Mouse (Mus musculus) heart, adult 2 months (tissue): Measurements from ENCODE around the gene Ak5. TPM values are rescaled to one million over a fixed set of nuclear protein-coding genes. Genes with fewer than 3 reads are reported as not detected.

ENCODE experiments used
- DNase-seq, 2 experiments: peaks; one replicate each; pipeline ENCODE4 v3.0.0; 2021
- H3K27ac ChIP-seq: fragments of 200-600 bp; 2 replicates; pipeline ENCODE4 v1.8.1; 2022
- H3K27me3 ChIP-seq: fragments of 200-500 bp; 2 replicates; pipeline ENCODE4 v1.6.1; 2012; ENCODE audit warnings: mild to moderate bottlenecking, low read length, inconsistent platforms, mixed read lengths; ENCODE audit not compliant: control insufficient read depth, insufficient read depth
- H3K36me3 ChIP-seq: fragments of 200-500 bp; 2 replicates; pipeline ENCODE4 v1.6.1; 2012; ENCODE audit warnings: low read length, inconsistent platforms; ENCODE audit not compliant: control insufficient read depth, insufficient read depth
- H3K4me1 ChIP-seq: fragments of 200-500 bp; 2 replicates; pipeline ENCODE4 v1.6.1; 2011; ENCODE audit warnings: low read length; ENCODE audit not compliant: control insufficient read depth, insufficient read depth
- H3K4me3 ChIP-seq: fragments of 200-600 bp; 2 replicates; pipeline ENCODE4 v1.8.1; 2022
- H3K79me2 ChIP-seq: fragments of 200-500 bp; replicated peaks from 2 replicates; pipeline ENCODE4 v1.6.1; 2012; ENCODE audit warnings: mild to moderate bottlenecking, inconsistent platforms, low read length, moderate library complexity, mixed read lengths; ENCODE audit not compliant: control insufficient read depth, insufficient read depth
- H3K9ac ChIP-seq: fragments of 200-500 bp; 2 replicates; pipeline ENCODE4 v1.6.1; 2012; ENCODE audit warnings: low read depth, mild to moderate bottlenecking, control low read depth, inconsistent platforms, low read length, mixed read lengths
- CTCF ChIP-seq: fragments of 200-600 bp; IDR thresholded peaks from 2 replicates; pipeline ENCODE4 v1.8.1; 2022; ENCODE audit warnings: antibody characterized with exemption, mild to moderate bottlenecking, moderate library complexity
- EP300 ChIP-seq: fragments of 200-500 bp; IDR thresholded peaks from 2 replicates; pipeline ENCODE4 v1.6.1; 2011; ENCODE audit warnings: low read depth, low read length, control low read depth; ENCODE audit not compliant: insufficient read depth
- POLR2A ChIP-seq: fragments of 200-500 bp; IDR thresholded peaks from 2 replicates; pipeline ENCODE4 v1.6.1; 2011; ENCODE audit warnings: mild to moderate bottlenecking, low read depth, low read length, control low read depth; ENCODE audit not compliant: insufficient read depth
- WGBS: fragments of 180-500 bp; shearing (Covaris S2); methylation state at CpG from one replicate; pipeline ENCODE4 v1.1.7; 2018; 5-methylcytosine and 5-hydroxymethylcytosine counted together
- intact Hi-C: fragments of 180-260 bp; cut with DNase I; formaldehyde crosslinking; loops from one replicate; pipeline ENCODE4 v1.15.1; 2025
- polyA plus RNA-seq: library from polyadenylated mRNA; depleted of rRNA; stranded (reverse); fragments of >200 nt; gene quantifications from 2 replicates; pipeline ENCODE4 v1.2.3, GENCODE M21; 2012
- total RNA-seq, 2 experiments: library from RNA; stranded (reverse); gene quantifications; 2 replicates each; pipeline ENCODE4 v1.2.3; 2021

Gene Ak5
- total and polyA plus RNA-seq, 3 experiments: 0.45 TPM; not detected in 2

DNA sequence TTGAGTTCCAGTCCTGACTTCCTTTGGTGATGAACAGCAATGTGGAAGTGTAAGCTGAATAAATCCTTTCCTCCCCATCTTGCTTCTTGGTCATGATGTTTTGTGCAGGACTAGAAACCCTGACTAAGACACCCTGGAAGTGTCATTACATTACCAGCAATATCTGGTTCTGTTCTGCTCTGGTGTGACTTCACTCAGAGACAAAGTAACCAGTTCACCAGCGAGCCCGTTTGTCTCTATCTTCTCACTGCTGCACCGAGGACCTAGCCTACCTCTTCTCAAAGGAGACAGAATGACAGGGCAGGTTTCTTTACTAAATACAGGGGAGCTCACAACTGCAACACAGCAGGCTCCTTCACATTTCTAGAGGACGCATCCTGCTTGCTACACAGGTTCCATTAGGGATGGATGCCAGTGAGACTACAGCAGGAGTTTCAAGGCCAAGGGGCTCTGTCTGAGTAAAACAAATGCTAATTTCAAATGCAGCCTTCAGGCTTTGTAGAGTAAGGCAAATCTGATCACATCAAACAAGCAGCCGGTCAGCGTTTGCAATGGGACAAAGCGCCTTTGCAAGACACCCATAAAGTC is 117.5 kb downstream of the Ak5 start:
- no peak overlapping the region for H3K4me3 ChIP-seq
- DNase-seq: no peak
- 84% methylated on average over 7 of the region's 7 CpGs for WGBS
- no peaks in the 10 kb centered on the region for H3K79me2 ChIP-seq
- no peaks in the 10 kb centered on the region for H3K36me3 ChIP-seq
- no peaks in the 10 kb centered on the region for H3K4me1 ChIP-seq
- intact Hi-C loops: no loop called here
- no peak for TF ChIP-seq POLR2A
- no peak for TF ChIP-seq EP300
- no peak for TF ChIP-seq CTCF
- no peaks in the 10 kb centered on the region for H3K27me3 ChIP-seq
- H3K27ac ChIP-seq: no peak overlapping the region
- H3K9ac ChIP-seq: no peak overlapping the region

DNA sequence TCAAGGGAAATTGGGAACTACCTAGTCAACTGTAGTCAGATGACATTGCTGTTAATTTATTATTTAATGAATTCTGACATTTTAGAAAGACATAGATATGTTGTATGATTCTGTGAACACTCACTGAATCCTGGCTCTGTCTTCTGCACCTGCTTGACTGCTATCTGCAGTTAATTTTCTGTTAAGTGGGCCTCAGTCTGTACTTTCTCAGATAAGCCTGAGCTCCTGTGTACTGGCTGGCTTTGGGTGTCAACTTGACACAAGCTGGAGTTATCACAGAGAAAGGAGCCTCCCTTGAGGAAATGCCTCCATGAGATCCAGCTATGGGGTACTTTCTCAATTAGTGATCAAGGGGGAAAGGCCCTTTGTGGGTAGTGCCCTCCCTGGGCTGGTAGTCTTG is 118.1 kb downstream of the Ak5 start:
- no peak overlapping the region for H3K27ac ChIP-seq
- H3K4me1 ChIP-seq: no peaks in the 10 kb centered on the region
- no peak overlapping the region for H3K4me3 ChIP-seq
- H3K36me3 ChIP-seq: no peaks in the 10 kb centered on the region
- intact Hi-C loops: no loop called here
- H3K9ac ChIP-seq: no peak overlapping the region
- DNase-seq: no peak
- H3K79me2 ChIP-seq: no peaks in the 10 kb centered on the region
- no peak for TF ChIP-seq POLR2A
- TF ChIP-seq CTCF: no peak
- TF ChIP-seq EP300: no peak
- H3K27me3 ChIP-seq: no peaks in the 10 kb centered on the region

DNA sequence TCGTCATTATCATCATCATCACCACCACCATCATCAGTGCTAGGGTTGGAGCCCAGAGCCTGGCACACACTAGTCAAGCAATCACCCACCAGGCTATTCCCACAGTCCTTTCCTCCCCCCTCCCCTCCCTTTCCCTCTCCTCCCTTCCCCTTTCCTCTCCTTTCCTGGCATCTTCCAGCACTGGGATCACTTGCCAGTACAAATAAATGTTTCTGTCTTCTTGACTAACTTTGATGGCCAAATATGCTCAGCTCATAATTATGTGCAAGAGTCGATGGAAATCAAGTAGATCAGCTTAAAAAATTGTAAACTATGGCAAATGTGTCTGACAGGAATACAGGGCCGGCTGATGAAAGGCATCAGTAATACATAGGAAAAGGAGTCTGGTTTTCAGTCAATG is 123.2 kb downstream of the Ak5 start:
- Histone ChIP-seq H3K79me2 (no peaks in the 10 kb centered on the region), H3K36me3 (no peaks in the 10 kb centered on the region), H3K27me3 (no peaks in the 10 kb centered on the region), H3K4me3 (no peak overlapping the region), H3K9ac (no peak overlapping the region), H3K27ac (no peak overlapping the region), H3K4me1 (no peaks in the 10 kb centered on the region)
- TF ChIP-seq POLR2A: no peak
- intact Hi-C loops: no loop called here
- WGBS: 65% methylated on average over 3 of the region's 3 CpGs
- no peak for DNase-seq

DNA sequence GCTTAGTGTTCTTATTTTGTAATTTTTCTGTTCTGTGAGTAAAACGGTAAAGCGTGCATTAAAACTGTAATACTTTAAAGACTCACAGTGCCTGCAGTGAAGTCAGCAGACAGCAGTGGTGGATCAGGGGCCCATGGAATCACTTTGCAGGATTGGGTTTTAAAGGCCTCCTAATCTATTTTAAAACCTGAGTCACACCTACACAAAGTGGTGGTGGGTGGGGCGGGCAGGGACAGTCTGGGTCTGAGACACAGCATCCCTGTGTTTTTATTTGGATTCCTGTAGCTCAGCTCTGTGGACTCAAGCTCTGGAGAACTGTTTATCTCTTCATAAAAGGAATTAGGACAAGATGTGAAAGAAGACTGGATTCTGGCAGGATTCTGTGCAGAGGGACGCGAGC is 125.9 kb downstream of the Ak5 start:
- H3K4me3 ChIP-seq: no peak overlapping the region
- TF ChIP-seq POLR2A (no peak), EP300 (no peak), CTCF (no peak)
- intact Hi-C loops: no loop called here
- no peaks in the 10 kb centered on the region for H3K79me2 ChIP-seq
- no peaks in the 10 kb centered on the region for H3K27me3 ChIP-seq
- no peaks in the 10 kb centered on the region for H3K36me3 ChIP-seq
- DNase-seq: no peak
- WGBS: 73% methylated on average over 5 of the region's 5 CpGs
- no peak overlapping the region for H3K27ac ChIP-seq
- no peak overlapping the region for H3K9ac ChIP-seq
- H3K4me1 ChIP-seq: no peaks in the 10 kb centered on the region

DNA sequence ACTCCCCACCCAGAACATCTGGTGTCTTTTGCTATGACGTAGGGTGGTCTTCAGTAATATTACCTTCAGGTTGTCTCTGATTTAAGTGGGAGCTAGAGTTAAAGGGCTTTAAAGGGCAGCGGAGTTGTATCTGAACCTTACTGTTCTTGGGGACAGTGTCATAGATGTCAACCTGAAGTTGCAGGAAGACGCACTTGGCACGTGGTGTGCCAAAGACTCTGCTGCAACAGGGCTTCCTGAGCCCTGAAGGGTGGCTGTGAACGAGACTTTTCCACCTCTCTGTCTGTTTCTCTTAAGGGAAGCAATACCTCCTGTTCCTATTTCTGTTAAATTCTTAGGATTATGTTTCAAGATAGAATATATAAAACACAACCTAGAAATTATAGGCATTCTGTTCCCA is 137.8 kb downstream of the Ak5 start:
- DNase-seq: no peak
- Histone ChIP-seq H3K36me3 (no peaks in the 10 kb centered on the region), H3K9ac (no peak overlapping the region), H3K4me3 (no peak overlapping the region), H3K27me3 (no peaks in the 10 kb centered on the region), H3K79me2 (no peaks in the 10 kb centered on the region), H3K27ac (no peak overlapping the region), H3K4me1 (no peaks in the 10 kb centered on the region)
- TF ChIP-seq POLR2A (no peak), EP300 (no peak), CTCF (no peak)
- WGBS: 74% methylated on average over 5 of the region's 5 CpGs
- intact Hi-C loops: no loop called here

DNA sequence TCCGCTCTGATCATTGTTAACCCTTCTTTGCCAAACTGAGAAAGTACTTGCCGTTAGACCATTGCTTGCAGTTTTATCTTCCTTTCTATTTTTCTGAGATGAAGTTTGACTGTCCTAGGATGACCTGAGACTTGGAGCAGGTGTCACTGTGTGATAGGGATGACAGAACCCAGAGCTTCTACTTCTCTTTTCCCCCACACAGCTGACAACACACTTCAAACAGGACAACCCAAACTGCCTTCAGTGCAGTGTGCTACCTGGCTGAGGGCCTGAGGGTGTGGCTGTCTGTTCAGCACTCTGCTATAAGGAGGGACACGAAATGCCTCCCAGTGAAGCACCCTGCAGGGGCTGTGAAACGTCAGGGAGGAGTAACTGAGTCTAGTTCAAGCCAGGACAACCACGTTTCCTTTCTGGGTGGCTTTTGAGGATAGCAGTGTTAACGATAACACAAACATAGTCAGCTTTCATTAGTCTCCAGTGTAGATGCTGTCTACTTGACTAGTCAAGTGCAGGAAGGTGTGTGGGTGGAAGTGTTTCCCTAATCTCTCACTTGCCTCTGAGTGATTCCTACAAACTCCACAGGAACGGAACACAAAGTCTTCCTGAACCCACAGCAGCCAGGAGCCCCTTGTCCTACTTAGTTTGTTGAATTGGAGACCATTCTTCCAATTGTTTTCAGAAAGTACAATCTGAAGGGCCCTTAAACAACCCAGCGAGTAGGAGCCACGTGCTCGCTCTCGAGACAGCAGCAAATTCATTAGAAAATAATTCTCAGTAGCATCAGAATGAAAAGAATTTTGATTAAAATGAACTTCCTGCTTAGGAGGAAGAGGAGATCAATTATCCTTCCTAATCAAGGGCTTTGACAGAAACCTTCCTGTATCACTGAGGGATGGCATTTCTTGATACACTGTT is 138.8 kb downstream of the Ak5 start:
- Histone ChIP-seq H3K9ac (no peak overlapping the region), H3K4me3 (no peak overlapping the region), H3K36me3 (no peaks in the 10 kb centered on the region), H3K4me1 (no peaks in the 10 kb centered on the region), H3K27me3 (no peaks in the 10 kb centered on the region), H3K27ac (no peak overlapping the region), H3K79me2 (no peaks in the 10 kb centered on the region)
- no peak for DNase-seq
- WGBS: 49% methylated on average over 11 of the region's 11 CpGs
- no peak for TF ChIP-seq EP300
- no peak for TF ChIP-seq CTCF
- no peak for TF ChIP-seq POLR2A
- intact Hi-C loops: no loop called here
